Comparison of ENCODE assay signal across 1 mouse cellular context in the genomic region with DNA sequence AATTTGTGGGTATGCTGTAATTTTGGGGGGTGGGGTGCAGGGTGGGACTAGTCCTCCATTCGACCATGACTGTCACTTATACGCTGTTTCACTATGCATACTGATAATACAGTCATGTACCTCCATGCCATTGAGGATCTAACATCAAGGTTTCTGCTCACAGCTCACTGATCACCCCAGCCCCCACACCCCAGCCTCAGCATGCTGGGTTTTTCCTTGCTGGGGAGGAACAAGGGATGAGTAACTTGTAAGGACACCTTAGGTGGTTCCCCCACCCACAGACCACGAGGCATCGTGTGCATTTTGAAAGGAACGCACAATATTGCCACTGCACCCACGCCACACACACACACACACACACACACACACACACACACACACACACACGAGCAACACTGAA.
A peak's percentile ranks its signal among the peaks of the same experiment; 100 is the strongest.
TF ChIP-seq lines count a peak whose summit lies in the region.

No protein-coding gene starts in this region.

TF ChIP-seq in CH12.LX, 34 proteins besides CTCF, POLR2A, EP300 and RAD21 (continued from another document):
- TF ChIP-seq TCF12 (IDR thresholded peaks at IDR 0.05; ENCODE audit: low read depth, low read length) (peak; percentile 81), SMC3 (IDR thresholded peaks at IDR 0.05; ENCODE audit: low read depth, low read length) (peak; percentile 54)
